Mouse (Mus musculus): Measurements from ENCODE around the gene Mier2. TPM values are rescaled to one million over a fixed set of nuclear protein-coding genes. Genes with fewer than 3 reads are reported as not detected.

Mier2 gene
- polyA plus RNA-seq, 1 experiment from 2014 or later: 61.4 TPM

DNA sequence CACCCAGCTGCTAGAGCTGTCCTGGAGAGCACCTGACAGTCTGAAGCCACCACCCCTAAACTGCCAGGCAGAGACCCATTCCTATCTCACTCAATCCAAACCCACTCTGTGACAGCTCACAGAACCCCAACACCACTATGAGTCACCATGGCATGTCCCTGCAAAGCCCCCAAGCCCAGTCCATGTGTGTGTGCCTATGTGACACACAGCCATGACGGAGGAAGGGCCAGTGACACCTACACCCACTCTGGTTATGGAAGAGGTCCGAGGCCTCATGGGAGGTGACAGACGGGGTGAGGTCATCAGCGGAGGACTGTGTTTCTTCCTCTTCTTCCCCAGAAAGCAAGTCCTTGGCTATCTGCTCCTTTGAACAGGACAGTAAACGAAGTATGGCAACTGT lies 6.5 kb downstream of the Mier2 start:
- no peak for ATAC-seq
- Histone ChIP-seq H3K36me3 (peaks cover 72% of the 10 kb centered on the region), H3K4me3 (replicated peaks) (no peak overlapping the region), H3K4me2 (replicated peaks) (no peak overlapping the region), H3K9me3 (no peaks in the 10 kb centered on the region), H3K9ac (replicated peaks) (no peak overlapping the region), H3K27me3 (no peaks in the 10 kb centered on the region), H3K27ac (no peak overlapping the region), H3K4me1 (replicated peaks) (peaks cover 17% of the 10 kb centered on the region)
- 93% methylated on average over 5 of the region's 5 CpGs for WGBS

DNA sequence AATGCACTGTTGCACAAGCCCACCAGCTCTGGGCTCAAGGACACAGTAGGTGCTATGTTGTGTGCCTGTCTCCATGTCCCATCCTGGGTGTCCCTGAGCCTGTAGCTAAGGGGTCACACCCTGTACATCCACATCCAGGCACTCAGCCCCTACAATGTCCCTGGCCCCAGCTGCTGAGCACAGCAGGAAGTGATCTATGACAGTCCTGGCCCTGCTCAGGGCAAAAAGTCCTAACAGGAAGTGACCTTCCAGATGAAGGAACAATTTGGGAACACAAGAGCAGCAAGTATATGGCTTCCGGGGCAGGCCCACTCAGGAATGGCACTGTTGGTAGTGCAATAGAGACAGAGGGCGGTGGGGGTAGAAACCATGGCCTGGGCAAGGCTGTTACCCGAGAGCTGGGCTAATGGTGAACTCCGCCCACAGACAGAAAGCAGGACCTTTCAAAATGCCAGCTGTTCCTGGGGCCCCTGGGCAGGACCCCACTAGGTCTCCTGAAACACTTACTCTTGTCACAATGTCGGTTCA lies 7.8 kb downstream of the Mier2 start:
- H3K9me3 ChIP-seq: no peaks in the 10 kb centered on the region
- no peak overlapping the region for H3K27ac ChIP-seq
- WGBS: 90% methylated on average over 5 of the region's 5 CpGs
- no peak overlapping the region for H3K9ac ChIP-seq (replicated peaks)
- ATAC-seq: no peak
- H3K4me3 ChIP-seq (replicated peaks): no peak overlapping the region
- peaks cover 86% of the 10 kb centered on the region for H3K36me3 ChIP-seq
- no peaks in the 10 kb centered on the region for H3K27me3 ChIP-seq
- no peak overlapping the region for H3K4me2 ChIP-seq (replicated peaks)
- H3K4me1 ChIP-seq (replicated peaks): peaks cover 4% of the 10 kb centered on the region

DNA sequence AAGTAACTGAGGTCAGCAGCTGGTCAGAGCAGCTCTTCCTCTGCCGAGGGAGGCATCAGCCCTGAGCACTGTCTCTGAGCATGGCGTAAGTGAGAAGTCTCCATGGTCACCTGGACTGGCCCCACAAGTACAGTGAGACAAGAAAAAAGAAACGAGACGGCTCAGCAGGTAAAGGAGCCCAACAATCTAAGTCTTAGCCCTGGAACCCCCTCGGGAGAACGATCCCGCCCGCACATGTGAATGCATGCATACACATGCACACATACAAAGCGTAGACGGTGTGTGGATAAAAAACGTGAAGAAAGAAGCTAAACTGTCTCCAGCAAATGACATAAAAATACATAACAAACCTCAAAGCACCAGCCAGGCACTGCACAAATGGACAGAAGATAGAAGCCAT lies 8.5 kb downstream of the Mier2 start:
- WGBS: 96% methylated on average over 11 of the region's 11 CpGs
- Histone ChIP-seq H3K9me3 (no peaks in the 10 kb centered on the region), H3K36me3 (peaks cover 93% of the 10 kb centered on the region)

DNA sequence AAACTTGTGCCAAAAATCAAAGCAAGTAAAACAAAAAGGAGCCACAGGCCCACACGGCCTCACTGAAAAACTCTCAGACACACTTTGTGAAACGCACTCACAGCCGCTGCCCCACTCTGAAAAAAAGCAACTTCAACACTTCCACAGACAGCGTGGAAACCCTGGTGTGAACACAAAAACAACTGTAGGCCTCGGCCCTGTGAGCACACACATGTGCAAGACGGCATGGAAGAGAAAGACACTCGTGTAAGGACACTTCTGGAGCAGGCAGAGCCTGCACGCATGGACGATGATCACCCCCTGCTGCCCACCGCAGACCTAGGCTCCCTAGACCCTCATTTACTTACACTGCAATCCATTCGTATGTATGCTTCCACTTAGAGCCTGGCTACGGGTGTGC lies 9.1 kb downstream of the Mier2 start:
- no peak overlapping the region for H3K27ac ChIP-seq
- ATAC-seq: no peak
- H3K9me3 ChIP-seq: no peaks in the 10 kb centered on the region
- no peaks in the 10 kb centered on the region for H3K27me3 ChIP-seq
- peaks cover 99% of the 10 kb centered on the region for H3K36me3 ChIP-seq
- no peak overlapping the region for H3K4me2 ChIP-seq (replicated peaks)
- no peak overlapping the region for H3K9ac ChIP-seq (replicated peaks)
- WGBS: 87% methylated on average over 12 of the region's 12 CpGs
- no peaks in the 10 kb centered on the region for H3K4me1 ChIP-seq (replicated peaks)
- no peak overlapping the region for H3K4me3 ChIP-seq (replicated peaks)

More for the DNA sequence above, 8.5 kb downstream of the Mier2 start:
- no peak overlapping the region for H3K4me2 ChIP-seq (replicated peaks)
- H3K4me1 ChIP-seq (replicated peaks): 0 out of 2 replicates have a peak, but pooled peaks cover 2% of the 10 kb centered on the region
- no peak overlapping the region for H3K27ac ChIP-seq
- H3K9ac ChIP-seq (replicated peaks): no peak overlapping the region
- no peaks in the 10 kb centered on the region for H3K27me3 ChIP-seq
- no peak overlapping the region for H3K4me3 ChIP-seq (replicated peaks)
- no peak for ATAC-seq

DNA sequence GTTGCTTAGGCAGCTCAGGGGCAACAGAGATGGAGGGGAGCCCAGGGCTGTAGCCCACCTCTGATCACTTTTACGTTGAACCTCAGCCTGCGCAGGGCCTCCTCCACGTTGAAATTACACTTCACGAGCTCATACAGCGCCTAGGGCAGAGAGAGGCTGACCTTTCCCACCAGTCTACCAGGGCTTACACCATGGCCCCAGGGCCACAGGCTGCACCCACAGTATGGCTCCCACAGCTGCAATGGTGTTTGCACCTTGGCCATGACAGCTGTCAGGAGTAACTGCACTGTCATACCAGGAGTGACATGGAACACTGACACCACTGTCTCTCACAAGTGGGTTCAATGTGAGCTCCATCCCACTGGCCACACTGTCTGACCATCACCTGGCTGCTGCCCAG lies 10.4 kb downstream of the Mier2 start:
- H3K4me1 ChIP-seq (replicated peaks): no peaks in the 10 kb centered on the region
- 95% methylated on average over 5 of the region's 5 CpGs for WGBS
- no peaks in the 10 kb centered on the region for H3K9me3 ChIP-seq
- H3K36me3 ChIP-seq: peaks cover 100% of the 10 kb centered on the region
- no peak overlapping the region for H3K4me2 ChIP-seq (replicated peaks)
- no peak overlapping the region for H3K4me3 ChIP-seq (replicated peaks)
- H3K27ac ChIP-seq: no peak overlapping the region
- H3K9ac ChIP-seq (replicated peaks): no peak overlapping the region
- H3K27me3 ChIP-seq: no peaks in the 10 kb centered on the region
- ATAC-seq: no peak

DNA sequence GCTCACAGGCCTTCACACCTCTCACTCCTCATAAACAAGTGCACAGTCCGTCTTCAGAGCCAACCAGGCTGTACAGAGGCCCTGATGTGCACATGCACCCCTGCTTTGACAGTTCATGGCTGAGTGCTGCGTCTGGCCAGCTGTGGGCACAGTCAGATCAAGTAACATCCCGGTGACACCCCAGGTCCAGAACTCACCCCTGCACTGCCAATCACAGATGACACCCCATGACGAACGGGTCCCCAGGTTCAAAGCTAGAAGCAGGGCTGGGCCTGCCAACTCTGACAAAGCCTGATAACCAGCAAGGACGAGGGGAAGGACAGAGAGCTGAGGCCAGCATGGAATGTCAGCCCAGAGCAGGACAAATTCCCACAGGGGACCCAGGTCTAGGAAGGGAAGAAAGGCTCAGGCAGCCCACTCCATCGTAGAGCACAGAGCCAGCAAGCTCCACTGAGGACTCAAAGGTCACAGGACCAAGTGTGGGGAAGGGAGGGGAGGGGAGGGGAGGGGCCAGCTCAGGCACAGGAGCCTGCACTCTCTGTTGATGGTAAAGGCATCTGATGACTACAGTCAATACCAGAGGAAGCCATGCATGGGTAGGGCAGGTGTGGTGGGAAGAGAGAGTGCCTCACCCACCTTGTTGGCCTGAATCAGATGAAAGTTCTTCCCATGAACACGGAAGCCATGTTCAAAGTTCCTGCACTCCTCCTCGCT lies 11.0 kb downstream of the Mier2 start:
- no peak overlapping the region for H3K9ac ChIP-seq (replicated peaks)
- no peaks in the 10 kb centered on the region for H3K27me3 ChIP-seq
- no peak overlapping the region for H3K4me2 ChIP-seq (replicated peaks)
- H3K27ac ChIP-seq: no peak overlapping the region
- 90% methylated on average over 9 of the region's 9 CpGs for WGBS
- peaks cover 100% of the 10 kb centered on the region for H3K36me3 ChIP-seq
- H3K4me1 ChIP-seq (replicated peaks): no peaks in the 10 kb centered on the region
- no peak for ATAC-seq
- H3K9me3 ChIP-seq: no peaks in the 10 kb centered on the region
- H3K4me3 ChIP-seq (replicated peaks): no peak overlapping the region

DNA sequence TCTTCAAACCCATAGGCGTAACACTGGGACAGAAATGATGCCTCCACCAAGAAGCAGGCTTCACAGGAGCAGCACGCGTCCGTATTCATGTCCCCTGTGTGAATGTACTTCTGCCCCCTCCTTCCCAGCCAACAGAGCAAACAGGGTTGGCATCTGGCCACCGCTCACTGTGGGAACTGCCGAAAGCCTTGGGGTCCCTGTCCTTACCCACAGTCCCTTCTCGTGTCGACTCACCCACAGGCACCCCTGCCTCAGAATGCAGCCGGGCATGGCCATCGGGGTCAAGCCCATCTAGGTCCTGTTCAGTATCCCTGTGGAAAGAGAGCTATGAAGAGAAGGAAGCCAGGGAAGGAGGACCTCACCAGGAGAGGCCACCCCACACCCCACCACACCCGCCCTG lies 12.8 kb downstream of the Mier2 start:
- no peak overlapping the region for H3K27ac ChIP-seq
- H3K36me3 ChIP-seq: peaks cover 95% of the 10 kb centered on the region
- H3K4me1 ChIP-seq (replicated peaks): no peaks in the 10 kb centered on the region
- ATAC-seq: no peak
- H3K4me2 ChIP-seq (replicated peaks): no peak overlapping the region
- WGBS: 96% methylated on average over 11 of the region's 11 CpGs
- H3K9me3 ChIP-seq: no peaks in the 10 kb centered on the region
- no peak overlapping the region for H3K9ac ChIP-seq (replicated peaks)
- H3K4me3 ChIP-seq (replicated peaks): no peak overlapping the region
- no peaks in the 10 kb centered on the region for H3K27me3 ChIP-seq

DNA sequence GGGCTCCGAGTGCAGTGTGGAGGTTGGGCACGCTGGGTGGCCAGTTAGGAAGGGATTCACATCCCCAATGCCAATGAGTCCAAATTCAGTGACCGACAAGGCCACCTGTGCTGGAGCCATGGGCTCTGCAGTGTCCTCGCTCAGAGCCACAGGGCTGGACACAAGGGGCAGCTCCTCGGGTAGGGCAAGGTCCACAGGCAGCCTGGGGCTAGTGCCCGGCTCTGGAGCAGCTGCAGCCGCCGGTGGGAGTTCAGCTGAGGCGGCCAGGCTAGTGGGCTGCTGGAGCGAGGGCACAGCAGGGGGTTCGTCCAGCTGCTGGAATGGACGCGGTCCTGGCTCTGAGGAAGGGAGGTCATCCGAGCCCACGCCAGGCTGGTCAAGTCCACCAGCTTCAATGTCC lies 13.5 kb downstream of the Mier2 start:
- H3K4me1 ChIP-seq (replicated peaks): no peaks in the 10 kb centered on the region
- H3K36me3 ChIP-seq: peaks cover 88% of the 10 kb centered on the region
- H3K4me2 ChIP-seq (replicated peaks): no peak overlapping the region
- no peaks in the 10 kb centered on the region for H3K9me3 ChIP-seq
- no peak overlapping the region for H3K9ac ChIP-seq (replicated peaks)
- no peak for ATAC-seq
- no peak overlapping the region for H3K4me3 ChIP-seq (replicated peaks)
- 69% methylated on average over 15 of the region's 15 CpGs for whole genome bisulfite sequencing
- H3K27me3 ChIP-seq: no peaks in the 10 kb centered on the region
- no peak overlapping the region for H3K27ac ChIP-seq

DNA sequence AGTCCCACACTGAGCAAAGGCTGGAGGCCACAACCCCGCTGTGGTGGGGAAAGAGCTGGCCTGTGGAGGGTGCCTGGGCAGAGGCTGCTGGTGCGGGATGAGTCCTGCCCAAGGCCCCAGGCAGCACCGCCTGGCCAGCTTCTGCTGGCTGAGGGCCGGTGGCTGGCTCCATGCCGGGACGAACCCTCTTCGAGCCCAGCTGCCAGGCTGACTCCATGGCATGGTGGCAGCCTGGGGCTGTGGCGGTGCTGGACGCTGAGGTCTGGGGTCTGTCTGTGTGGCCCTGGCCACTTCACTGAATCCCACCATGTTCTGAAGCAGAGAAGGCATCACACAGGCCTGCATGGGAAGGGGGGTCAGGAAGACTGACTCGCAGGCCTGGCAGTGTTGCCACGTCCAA lies 14.3 kb downstream of the Mier2 start:
- Histone ChIP-seq H3K4me3 (replicated peaks) (no peak overlapping the region), H3K4me2 (replicated peaks) (no peak overlapping the region), H3K27me3 (no peaks in the 10 kb centered on the region), H3K9me3 (no peaks in the 10 kb centered on the region), H3K9ac (replicated peaks) (no peak overlapping the region), H3K27ac (no peak overlapping the region), H3K36me3 (peaks cover 80% of the 10 kb centered on the region), H3K4me1 (replicated peaks) (no peaks in the 10 kb centered on the region)
- ATAC-seq: no peak
- 93% methylated on average over 11 of the region's 11 CpGs for WGBS

DNA sequence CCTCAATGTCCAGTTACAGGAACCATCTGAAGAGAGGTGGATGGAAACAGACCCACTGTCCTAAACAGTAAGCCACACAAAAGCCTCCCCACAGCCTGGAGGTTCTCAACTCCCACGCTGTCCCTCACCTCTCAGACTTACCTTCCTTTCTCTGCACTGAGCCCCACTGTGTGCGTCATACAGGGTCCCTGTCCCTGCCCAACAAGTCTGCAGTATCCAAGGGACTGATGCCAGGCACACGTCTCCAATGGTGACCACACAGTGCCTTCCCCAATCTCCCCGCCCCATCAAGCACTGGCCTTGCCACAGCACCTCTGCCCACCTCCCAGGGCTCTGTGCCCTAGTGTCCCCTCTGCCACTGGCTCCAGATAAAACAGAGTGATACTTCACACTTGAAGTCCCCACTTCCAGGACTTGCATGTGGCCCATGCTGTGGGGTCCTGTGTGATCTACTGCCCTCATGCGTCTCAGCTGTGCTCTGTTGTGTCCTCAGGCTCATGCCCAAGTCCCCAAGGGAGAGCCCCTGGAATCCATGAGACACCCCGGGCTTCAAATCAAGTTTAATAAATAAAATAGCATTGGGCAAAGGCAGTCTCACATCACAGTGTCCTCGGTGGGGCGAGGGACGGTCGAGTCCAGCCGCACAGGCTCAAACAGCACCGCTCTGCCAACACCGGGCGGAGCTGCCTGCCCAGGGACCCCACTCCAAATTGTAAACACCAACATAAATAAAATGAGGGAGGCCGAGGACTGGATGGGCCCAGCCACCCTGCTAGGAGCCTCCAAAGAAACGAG lies 15.1 kb downstream of the Mier2 start:
- Histone ChIP-seq H3K9me3 (no peaks in the 10 kb centered on the region), H3K36me3 (peaks cover 72% of the 10 kb centered on the region), H3K27me3 (peaks cover 1% of the 10 kb centered on the region; the same call in 1 of the 2 replicates)

DNA sequence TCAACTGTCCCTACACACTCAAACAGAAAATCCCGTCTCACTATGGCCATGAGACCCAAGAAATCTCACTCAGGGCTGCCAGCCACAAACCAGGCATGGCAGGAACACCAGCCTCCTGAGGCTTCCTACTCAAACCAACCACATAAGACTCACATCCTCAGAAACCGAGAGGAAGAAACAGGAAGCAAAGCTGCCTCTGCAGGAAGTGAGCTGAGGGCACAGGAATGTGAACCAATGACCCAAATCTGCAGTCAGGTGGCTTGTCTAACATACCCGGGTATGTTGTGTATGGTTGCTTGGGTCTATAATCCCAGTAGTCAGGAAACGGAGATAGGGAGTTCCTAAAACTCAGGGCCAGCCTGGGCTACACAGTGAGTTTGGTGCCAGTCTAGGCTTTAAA lies 16.1 kb downstream of the Mier2 start:
- H3K36me3 ChIP-seq: peaks cover 62% of the 10 kb centered on the region
- H3K4me3 ChIP-seq (replicated peaks): no peak overlapping the region
- no peak overlapping the region for H3K9ac ChIP-seq (replicated peaks)
- no peak overlapping the region for H3K4me2 ChIP-seq (replicated peaks)
- 84% methylated on average over 4 of the region's 4 CpGs for WGBS
- no peaks in the 10 kb centered on the region for H3K9me3 ChIP-seq
- H3K4me1 ChIP-seq (replicated peaks): peaks cover 2% of the 10 kb centered on the region
- H3K27ac ChIP-seq: no peak overlapping the region
- no peak for ATAC-seq
- peaks cover 11% of the 10 kb centered on the region; the same call in 1 of the 2 replicates for H3K27me3 ChIP-seq

More for the DNA sequence above, 15.1 kb downstream of the Mier2 start:
- 93% methylated on average over 16 of the region's 16 CpGs for WGBS
- ATAC-seq: no peak
- no peak overlapping the region for H3K4me3 ChIP-seq (replicated peaks)
- H3K4me2 ChIP-seq (replicated peaks): no peak overlapping the region
- no peak overlapping the region for H3K27ac ChIP-seq
- H3K4me1 ChIP-seq (replicated peaks): no peaks in the 10 kb centered on the region
- no peak overlapping the region for H3K9ac ChIP-seq (replicated peaks)

DNA sequence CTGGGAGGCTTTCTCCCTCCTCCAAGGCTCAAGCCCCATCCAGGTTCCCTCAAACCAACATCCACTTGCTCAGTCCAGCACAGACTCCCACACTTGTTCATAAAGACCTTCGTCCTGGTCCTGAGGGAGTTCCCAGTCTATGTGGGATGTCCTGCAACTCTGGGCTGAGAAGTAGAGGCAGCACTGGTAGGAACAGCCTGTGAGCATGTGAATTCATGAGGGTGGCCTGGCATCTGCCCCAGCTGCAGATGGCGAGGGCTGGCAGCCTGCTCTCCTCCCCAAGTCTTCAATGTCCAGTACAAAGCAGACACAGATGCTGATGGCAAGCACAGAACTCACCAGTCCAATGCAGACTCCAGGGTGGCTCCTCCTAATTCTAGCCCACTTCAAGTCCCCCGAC lies 16.7 kb downstream of the Mier2 start:
- 92% methylated on average over 3 of the region's 3 CpGs for WGBS
- H3K9me3 ChIP-seq: no peaks in the 10 kb centered on the region

More for the DNA sequence above, 16.7 kb downstream of the Mier2 start:
- Histone ChIP-seq H3K4me2 (replicated peaks) (no peak overlapping the region), H3K4me3 (replicated peaks) (no peak overlapping the region), H3K4me1 (replicated peaks) (peaks cover 7% of the 10 kb centered on the region), H3K36me3 (peaks cover 56% of the 10 kb centered on the region), H3K27me3 (peaks cover 12% of the 10 kb centered on the region; the same call in 1 of the 2 replicates), H3K9ac (replicated peaks) (no peak overlapping the region), H3K27ac (no peak overlapping the region)
- ATAC-seq: no peak

Measured in midbrain, embryonic 13.5 days (tissue).